Mouse (Mus musculus) left cerebral cortex, postnatal 10 days (tissue): ENCODE measurements around the gene Clcn1. TPM values are rescaled to one million over a fixed set of nuclear protein-coding genes. Genes with fewer than 3 reads are reported as not detected.
A peak's percentile ranks its signal among the peaks of the same experiment; 100 is the strongest.

ENCODE experiments used
- DNase-seq, 2 experiments: peaks; one replicate each; pipeline ENCODE4 v3.0.0; 2021 to 2022; ENCODE audit warnings: low spot score in 2 of 2, mixed read lengths in 1 of 2; ENCODE audit errors: extremely low spot score in 1 of 2
- intact Hi-C: fragments of 180-260 bp; cut with DNase I; formaldehyde crosslinking; loops from one replicate; pipeline ENCODE4 v1.15.1; 2025
- total RNA-seq, 2 experiments: library from RNA; stranded (reverse); gene quantifications; 2 replicates each; pipeline ENCODE4 v1.2.3; 2021

The Clcn1 gene
- total RNA-seq: 1 to 10 TPM; 3.9 to 4.8 TPM

DNA sequence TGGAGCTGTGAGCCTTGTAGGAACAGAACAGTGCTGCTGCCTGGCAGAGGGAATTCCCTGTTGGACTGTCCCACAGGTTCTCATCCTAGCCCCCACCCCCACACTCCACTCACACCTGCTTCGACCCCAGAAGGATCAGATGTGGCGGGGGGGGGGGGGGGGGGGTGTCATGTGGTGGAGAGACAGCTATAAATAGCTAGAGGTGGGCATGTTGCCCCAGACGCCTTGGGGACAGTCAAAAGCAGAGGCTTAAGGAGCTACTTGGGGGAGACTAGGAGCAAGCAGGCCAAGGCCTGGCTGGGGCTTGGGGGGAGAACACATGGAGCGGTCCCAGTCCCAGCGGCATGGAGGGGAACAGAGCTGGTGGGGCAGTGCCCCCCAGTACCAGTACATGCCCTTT is at the start of gene Clcn1:
Gene Clcn1 (plus strand): TSS at position 238 of the 400 bp plus-strand sequence.
- intact Hi-C loops: no loop called here
- DNase-seq: no peak

DNA sequence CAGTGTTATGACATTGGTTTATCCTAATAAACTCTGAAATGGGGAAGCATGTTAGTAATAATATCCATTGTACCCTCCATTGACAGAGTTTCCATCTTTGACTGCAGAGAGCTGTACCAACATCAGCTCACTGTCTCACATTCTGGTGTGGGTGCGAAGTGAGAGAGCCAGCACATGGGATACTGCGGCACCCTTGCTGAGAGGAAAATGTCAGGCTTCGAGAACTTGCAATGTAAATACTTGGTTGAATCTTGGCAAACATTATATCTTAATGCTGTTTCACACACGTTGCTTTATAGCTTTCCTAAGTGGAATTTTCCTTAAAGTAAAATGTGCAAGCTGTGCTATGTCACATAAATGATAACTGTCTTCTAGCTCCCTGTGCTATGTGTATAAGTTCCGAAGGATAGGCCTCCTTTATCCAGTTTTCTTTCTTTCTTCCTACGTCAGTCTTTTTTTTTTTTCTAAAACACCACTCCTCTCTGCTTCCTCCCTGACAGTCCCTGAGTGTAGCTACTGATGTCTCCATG is 49.1 kb upstream of the Clcn1 start:
- DNase-seq: no peak
- intact Hi-C loops: no loop called here

DNA sequence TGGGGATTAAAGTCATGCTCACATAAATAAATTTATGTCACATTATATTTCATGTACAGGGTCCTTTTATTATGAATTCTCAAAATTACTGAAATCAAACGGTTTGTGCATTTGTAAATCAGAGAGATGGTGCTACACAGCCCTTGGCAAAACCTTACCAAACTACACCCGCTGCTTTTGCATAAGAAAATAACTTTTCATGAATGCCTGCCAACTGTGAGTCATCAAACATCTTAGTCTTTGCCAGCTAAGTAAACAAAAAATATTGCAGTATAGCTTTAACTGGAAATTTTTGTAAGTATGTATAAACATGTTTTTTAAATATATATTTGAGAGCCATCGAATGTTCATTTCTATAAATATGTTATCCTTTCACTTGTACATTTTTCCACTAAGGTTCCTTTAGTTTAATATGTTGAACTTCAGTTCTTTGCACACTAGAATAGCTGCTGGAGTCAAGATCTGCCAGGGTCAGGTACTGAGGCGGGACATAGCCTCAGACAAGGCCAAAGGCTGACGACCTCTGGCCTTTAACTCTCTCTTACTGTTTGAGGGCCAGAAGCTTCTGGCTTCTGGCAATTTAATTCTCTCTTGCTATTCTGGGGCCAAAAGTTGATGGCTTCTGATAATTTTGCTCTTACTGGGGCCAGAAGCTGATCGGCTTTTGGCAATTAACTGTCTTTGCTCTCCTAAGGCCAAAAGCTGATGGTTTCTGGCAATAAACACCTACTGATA is 45.0 kb upstream of the Clcn1 start:
- no peak for DNase-seq

DNA sequence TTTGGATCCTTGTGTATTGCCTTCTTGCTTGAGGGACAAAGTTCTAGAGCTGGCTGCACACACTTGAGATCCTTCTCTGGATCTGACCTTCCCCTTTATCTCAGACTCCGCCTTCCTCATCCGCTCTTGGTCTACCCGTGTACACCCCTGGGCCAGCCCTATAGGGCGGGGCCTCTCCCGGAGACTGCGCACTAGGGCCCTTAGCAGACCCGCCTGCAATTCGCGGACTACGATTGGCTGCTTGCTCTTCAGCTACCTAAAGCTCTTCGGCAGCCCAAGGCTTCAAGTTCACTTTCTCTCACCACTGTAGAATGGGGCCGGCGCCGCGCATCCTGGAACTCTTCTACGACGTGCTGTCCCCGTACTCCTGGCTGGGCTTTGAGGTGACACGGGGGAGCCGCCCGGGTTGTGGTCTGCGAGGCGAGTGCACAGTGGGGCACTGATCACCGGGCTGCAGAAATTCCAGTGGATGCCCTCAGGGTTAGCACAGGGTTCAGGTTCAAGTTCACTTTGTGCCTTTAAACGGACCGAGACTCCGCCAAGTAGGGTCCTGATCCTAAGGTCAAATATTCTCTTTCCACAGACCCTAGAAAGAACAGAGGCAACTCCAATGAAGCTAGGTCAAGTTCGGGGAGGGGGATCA is 40.7 kb upstream of the Clcn1 start, which contains the start of gene Gstk1:
Gene Gstk1 (plus strand): TSS at position 225 of the 643 bp plus-strand sequence.
- intact Hi-C loops: no loop called here
- peak; percentile 51 to 88 for DNase-seq

More for the DNA sequence above, 45.0 kb upstream of the Clcn1 start:
- intact Hi-C loops: no loop called here

GRCm38 (mm10) chr6:42247173-42247572 is 39.3 kb upstream of the Clcn1 start:
- intact Hi-C loops: no loop called here
- peak in 1 of 2 experiments; percentile 49 for DNase-seq

DNA sequence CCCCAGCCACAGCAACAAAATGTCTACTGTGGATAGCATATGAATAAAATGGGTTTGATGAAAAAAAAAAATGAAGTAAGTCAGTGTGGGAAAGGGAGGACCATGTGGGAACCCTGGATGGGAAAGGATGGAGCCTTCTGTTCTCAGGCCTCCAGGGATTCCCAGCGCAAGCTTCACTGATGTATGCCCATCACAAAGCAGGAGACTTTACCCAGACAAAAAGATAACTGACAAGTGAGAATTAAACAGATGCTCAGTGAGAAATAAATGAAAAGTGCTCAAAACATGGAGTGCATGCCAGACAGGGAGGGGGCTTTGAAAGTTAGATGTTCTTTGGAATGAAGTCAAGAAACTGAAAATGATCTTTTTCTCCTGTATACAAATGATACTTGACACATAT is 38.5 kb upstream of the Clcn1 start:
- intact Hi-C loops: no loop called here
- no peak for DNase-seq

GRCm38 (mm10) chr6:42251791-42252190 is 34.7 kb upstream of the Clcn1 start:
- intact Hi-C loops: no loop called here
- DNase-seq: no peak

DNA sequence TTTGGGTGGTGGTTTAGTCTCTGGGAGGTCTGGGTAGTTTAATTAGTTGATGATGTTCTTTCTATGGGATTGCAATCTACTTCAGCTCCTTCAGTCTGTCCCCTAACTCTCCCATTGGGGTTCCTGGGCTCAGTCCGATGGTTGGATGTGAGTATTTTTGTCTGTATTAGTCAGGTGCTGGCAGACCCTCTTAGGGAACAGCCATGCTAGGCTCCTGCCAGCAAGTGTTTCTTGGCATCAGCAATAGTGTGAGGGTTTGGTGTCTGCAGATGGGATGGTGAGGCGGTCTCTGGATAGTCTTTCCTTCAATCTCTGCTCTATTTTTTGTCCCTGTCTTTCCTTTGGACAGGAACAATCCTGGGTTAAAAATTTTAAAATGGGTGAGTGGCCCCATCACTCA is 33.4 kb upstream of the Clcn1 start:
- DNase-seq: no peak
- intact Hi-C loops: no loop called here

DNA sequence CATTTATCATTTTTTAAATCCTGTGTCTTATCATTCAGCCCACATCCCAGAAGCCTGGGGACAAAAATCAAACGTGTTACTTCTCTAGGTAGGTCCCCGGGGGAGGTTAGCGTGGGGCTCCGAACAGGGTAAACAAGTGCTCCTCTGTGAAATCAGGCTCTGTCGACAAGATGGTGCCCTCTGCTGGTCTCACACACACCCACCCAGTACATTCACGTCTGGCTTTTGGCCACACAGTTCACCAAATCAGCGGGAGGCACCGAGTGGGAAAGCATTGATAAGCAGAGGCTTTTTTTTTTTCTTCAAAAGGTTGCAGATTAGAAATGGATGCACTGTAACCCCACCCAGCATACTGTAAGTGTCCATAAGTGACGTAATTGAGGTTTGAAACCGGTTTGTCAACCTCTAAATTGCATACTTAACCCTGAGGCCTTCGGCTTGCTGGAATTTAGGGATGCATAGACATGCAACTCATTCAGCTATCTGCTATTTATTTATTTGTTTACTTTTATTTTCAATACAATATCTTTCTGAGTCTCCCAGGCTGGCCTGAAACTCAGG is 29.1 kb upstream of the Clcn1 start:
- DNase-seq: peak in 1 of 2 experiments; percentile 48
- intact Hi-C loops: no loop called here

GRCm38 (mm10) chr6:42260430-42260829 is 26.1 kb upstream of the Clcn1 start:
- intact Hi-C loops: loop anchor here (5.0 kb wide), 1 partner anchor 33 kb away; no protein-coding TSS in a partner anchor
- no peak for DNase-seq

GRCm38 (mm10) chr6:42261524-42262170 is 24.8 kb upstream of the Clcn1 start, which contains the start of gene Tmem139:
Tmem139 (plus strand) TSS chr6:42261970.
- no peak for DNase-seq
- intact Hi-C loops: loop anchor here (5.0 kb wide), 1 partner anchor 34 kb away; no protein-coding TSS in a partner anchor

DNA sequence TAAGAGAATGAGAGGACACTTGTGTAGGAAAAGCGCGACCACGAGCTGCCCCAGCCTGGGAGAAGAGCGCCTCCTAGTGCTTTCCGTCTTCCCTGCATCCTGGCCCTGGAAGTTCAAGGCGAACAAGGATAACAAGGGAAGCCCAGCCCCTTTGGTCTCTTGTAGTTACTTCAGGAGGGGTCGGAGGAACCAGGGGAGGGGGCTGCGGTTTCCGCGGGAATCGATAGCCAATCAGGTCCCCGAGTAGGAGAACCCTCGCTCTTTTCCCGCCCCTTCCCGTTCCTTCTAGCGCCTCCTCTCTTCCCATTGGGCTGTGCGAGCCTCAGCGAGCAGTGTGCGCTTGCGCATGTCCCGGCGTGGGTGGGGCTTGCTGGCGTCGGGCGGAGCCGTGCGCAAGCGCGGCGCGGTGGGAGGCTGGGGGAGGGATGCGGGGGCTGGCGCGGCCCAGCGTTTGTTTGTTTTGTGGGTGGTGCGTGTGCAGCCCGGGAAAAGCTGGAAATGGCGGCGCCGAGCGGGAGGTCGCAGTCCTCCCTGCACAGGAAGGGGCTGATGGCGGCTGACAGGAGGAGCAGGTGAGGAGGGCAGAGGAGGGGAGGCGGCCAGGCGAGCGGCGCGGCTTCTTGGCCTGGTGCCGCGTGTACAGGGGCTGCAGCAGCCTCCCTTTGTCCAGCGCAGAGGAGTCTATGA is 21.7 kb upstream of the Clcn1 start, which contains the start of gene Casp2:
Gene Casp2 (plus strand): TSS at position 360 of the 687 bp plus-strand sequence.
- intact Hi-C loops: loop anchor here (5.0 kb wide), 3 partner anchors 37 to 657 kb away; partner anchors contain the start of genes Ephb6 and Fam131b
- DNase-seq: peak; percentile 98 to 99

GRCm38 (mm10) chr6:42265391-42266330 is 20.8 kb upstream of the Clcn1 start:
- intact Hi-C loops: loop anchor here (5.0 kb wide), 2 partner anchors 57 to 658 kb away; partner anchors contain the start of genes Ephb6 and Fam131b
- no peak for DNase-seq

DNA sequence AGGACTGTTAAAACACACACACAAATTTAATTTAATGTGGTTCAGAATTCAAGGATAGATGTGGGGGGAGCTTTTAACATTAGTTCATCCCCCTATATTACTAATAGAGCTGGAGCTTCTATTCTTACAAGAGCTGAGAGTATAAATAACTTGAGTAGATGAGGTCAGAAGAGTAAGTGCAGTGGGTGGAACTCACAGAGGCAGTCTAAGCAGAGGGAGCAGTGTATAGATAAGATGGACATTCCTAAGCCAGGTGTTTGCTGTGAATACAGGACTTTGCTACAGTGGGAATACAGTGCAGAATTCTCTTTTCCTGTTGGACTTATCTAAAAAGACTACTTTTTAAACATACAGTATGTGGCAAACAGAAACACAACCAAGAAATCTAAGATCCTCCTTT is 15.7 kb upstream of the Clcn1 start:
- DNase-seq: no peak
- intact Hi-C loops: no loop called here

DNA sequence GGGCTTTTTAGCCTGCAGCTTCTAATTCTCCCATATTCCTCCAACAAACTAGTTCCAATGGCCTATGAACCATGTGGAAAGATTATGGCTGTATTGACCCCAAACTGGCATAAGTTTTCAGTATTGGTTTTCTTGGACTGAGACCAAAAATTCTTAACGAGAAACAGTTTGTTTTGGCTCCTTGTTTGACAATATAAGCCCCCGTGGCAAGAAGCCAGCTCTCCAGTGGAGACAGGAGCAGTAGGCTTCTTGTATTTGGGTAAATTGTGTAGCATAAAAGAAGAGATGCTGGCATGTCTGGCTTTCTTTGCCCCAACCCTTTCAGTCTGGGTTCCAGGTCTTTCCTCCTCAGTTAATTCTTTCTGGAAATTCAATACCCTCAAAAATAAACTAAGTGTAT is 10.3 kb upstream of the Clcn1 start:
- no peak for DNase-seq

GRCm38 (mm10) chr6:42282865-42283528 is 3.5 kb upstream of the Clcn1 start:
- intact Hi-C loops: no loop called here
- no peak for DNase-seq

More for the DNA sequence above, 10.3 kb upstream of the Clcn1 start:
- intact Hi-C loops: no loop called here

DNA sequence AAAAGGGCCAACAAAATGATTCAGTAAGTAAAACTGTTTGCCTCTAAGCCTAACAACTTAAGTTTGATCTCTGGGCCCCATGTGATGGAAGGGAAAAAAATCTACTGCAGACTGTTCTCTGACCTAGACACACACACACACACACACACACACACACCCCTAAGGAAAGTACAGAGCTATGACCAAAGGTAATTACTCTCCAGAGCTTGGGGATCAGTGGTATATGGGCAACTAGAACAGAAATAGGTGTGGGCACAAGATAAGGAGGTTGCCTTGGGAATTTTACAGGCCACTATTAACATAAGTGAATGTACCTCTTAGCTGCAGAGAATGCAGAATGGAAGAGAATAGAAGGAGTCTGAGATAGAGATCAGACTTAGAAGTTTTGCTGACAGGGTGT is 1.1 kb downstream of the Clcn1 start:
- intact Hi-C loops: no loop called here
- no peak for DNase-seq
